Mouse (Mus musculus) limb, embryonic 12.5 days (tissue): ENCODE data around the gene Rtp4. TPM values are rescaled to one million over a fixed set of nuclear protein-coding genes. Genes with fewer than 3 reads are reported as not detected.

ENCODE experiments used
- ATAC-seq: fragments of 200-750 bp; cut with Nextera tagmentation; 2 replicates; pipeline ENCODE4 v1.8.0; 2017; ENCODE audit warnings: low read depth, moderate TSS enrichment; ENCODE audit not compliant: insufficient number of reproducible peaks, insufficient read depth, low FRiP score, low TSS enrichment
- H3K27ac ChIP-seq: fragments of 300-500 bp; sonication (generic); 2 replicates; pipeline ENCODE4 v1.5.1; 2016; ENCODE audit warnings: mild to moderate bottlenecking, moderate library complexity
- H3K27me3 ChIP-seq: fragments of 300-500 bp; sonication (generic); 2 replicates; pipeline ENCODE4 v1.6.1; 2016; ENCODE audit warnings: mild to moderate bottlenecking, moderate library complexity
- H3K36me3 ChIP-seq: fragments of 300-500 bp; sonication (generic); 2 replicates; pipeline ENCODE4 v1.6.1; 2016; ENCODE audit warnings: mild to moderate bottlenecking, moderate library complexity
- H3K4me1 ChIP-seq: fragments of 300-500 bp; sonication (generic); replicated peaks from 2 replicates; pipeline ENCODE4 v1.6.1; 2016
- H3K4me2 ChIP-seq: fragments of 300-500 bp; sonication (generic); 2 replicates; pipeline ENCODE4 v1.6.1; 2016; ENCODE audit warnings: mild to moderate bottlenecking, moderate library complexity
- H3K4me3 ChIP-seq: fragments of 300-500 bp; sonication (generic); replicated peaks from 2 replicates; pipeline ENCODE4 v1.5.1; 2016; ENCODE audit warnings: mild to moderate bottlenecking
- H3K9ac ChIP-seq: fragments of 300-500 bp; sonication (generic); replicated peaks from 2 replicates; pipeline ENCODE4 v1.6.1; 2016; ENCODE audit warnings: mild to moderate bottlenecking, moderate library complexity
- H3K9me3 ChIP-seq: fragments of 300-500 bp; sonication (generic); 2 replicates; pipeline ENCODE4 v1.6.1; 2016; ENCODE audit warnings: mild to moderate bottlenecking, moderate library complexity
- WGBS: fragments of 180-500 bp; shearing (Covaris S2); methylation state at CpG from one replicate; pipeline ENCODE4 v1.1.7; 2016; 5-methylcytosine and 5-hydroxymethylcytosine counted together
- polyA plus RNA-seq: library from polyadenylated mRNA; unstranded; fragments of >200 nt; fragmentation: Nextera tagmentation; extraction: Ambion mirVana; gene quantifications from 2 replicates; pipeline ENCODE4 v1.2.1, GENCODE M21; 2016

Rtp4 gene
- polyA plus RNA-seq, 1 experiment from 2014 or later, result 3.1 TPM

- Histone ChIP-seq H3K4me3 (no peak overlapping the region), H3K36me3 (no peaks in the 10 kb centered on the region), H3K4me1 (no peaks in the 10 kb centered on the region), H3K9me3 (peaks cover 4% of the 10 kb centered on the region; the same call in 1 of the 2 replicates), H3K4me2 (no peak overlapping the region), H3K9ac (no peak overlapping the region), H3K27ac (no peak overlapping the region), H3K27me3 (no peaks in the 10 kb centered on the region)
- no peak for ATAC-seq
These were observed 72.4 kb downstream of the Rtp4 start for GRCm38 (mm10) chr16:23592501-23592900.

DNA sequence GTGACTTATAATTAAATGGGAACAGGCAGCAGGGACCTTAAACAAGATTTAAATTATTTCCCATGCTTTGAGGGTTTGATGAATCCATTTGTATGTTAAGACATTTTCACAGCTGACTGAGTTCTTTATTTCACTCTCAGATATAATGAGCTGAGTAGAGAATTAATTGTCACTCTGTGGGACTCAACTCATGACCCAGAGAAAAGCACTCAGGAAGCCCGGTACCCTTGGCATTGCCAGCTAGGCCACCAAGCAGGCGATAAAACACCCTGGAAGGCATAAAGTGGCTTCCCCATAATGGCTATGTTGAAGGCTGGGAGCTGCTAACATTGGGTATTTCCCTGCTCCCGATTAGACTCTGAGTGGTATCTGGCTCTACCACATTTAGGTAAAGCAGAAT lies 76.6 kb downstream of the Rtp4 start:
- WGBS, result 81% methylated on average over 3 of the region's 3 CpGs
- Histone ChIP-seq H3K4me2 (no peak overlapping the region), H3K27ac (no peak overlapping the region), H3K9ac (no peak overlapping the region), H3K4me3 (no peak overlapping the region), H3K36me3 (no peaks in the 10 kb centered on the region), H3K4me1 (no peaks in the 10 kb centered on the region), H3K9me3 (no peaks in the 10 kb centered on the region), H3K27me3 (no peaks in the 10 kb centered on the region)
- ATAC-seq, result no peak

GRCm38 (mm10) chr16:23597968-23598367 lies 77.9 kb downstream of the Rtp4 start:
- Histone ChIP-seq H3K4me2 (no peak overlapping the region), H3K9me3 (no peaks in the 10 kb centered on the region), H3K27ac (no peak overlapping the region), H3K36me3 (no peaks in the 10 kb centered on the region), H3K4me1 (no peaks in the 10 kb centered on the region), H3K4me3 (no peak overlapping the region), H3K27me3 (no peaks in the 10 kb centered on the region), H3K9ac (no peak overlapping the region)
- no peak for ATAC-seq

GRCm38 (mm10) chr16:23606220-23606619 lies 86.1 kb downstream of the Rtp4 start:
- H3K9ac ChIP-seq, result no peak overlapping the region
- no peak overlapping the region for H3K4me3 ChIP-seq
- no peaks in the 10 kb centered on the region for H3K36me3 ChIP-seq
- no peak overlapping the region for H3K4me2 ChIP-seq
- H3K27me3 ChIP-seq, result no peaks in the 10 kb centered on the region; the same call in 1 of the 2 replicates
- 84% methylated on average over 2 of the region's 2 CpGs for WGBS
- H3K27ac ChIP-seq, result no peak overlapping the region
- no peak for ATAC-seq
- no peaks in the 10 kb centered on the region for H3K9me3 ChIP-seq
- peaks cover 8% of the 10 kb centered on the region; the same call in 1 of the 2 replicates for H3K4me1 ChIP-seq

DNA sequence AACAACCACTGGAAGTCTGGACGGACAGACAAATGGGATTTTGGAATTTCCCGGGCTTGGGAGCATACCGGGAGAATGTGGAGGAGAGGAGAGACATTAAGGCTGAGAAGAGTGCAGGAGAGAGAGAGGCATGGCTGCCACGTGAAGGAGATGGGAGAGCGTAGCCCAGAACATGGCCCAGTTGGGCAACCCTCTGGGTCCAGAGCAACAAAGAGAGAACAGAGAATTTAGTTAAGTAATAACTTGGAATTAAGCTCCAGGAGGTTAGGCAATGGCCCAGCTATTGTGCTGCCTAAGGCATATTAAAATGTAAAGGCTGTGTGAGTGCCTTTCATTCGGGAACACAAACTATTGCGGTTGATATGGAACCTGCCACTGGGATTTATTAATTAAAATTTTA lies 86.6 kb downstream of the Rtp4 start:
- ATAC-seq, result no peak
- WGBS, result 83% methylated on average over 7 of the region's 7 CpGs
- no peak overlapping the region for H3K9ac ChIP-seq
- H3K4me3 ChIP-seq, result no peak overlapping the region
- no peak overlapping the region for H3K4me2 ChIP-seq
- no peaks in the 10 kb centered on the region for H3K9me3 ChIP-seq
- no peaks in the 10 kb centered on the region for H3K36me3 ChIP-seq
- peaks cover 8% of the 10 kb centered on the region; the same call in 1 of the 2 replicates for H3K4me1 ChIP-seq
- no peaks in the 10 kb centered on the region; the same call in 1 of the 2 replicates for H3K27me3 ChIP-seq
- no peak overlapping the region for H3K27ac ChIP-seq

- WGBS, result 33% methylated on average over 1 of the region's 1 CpGs
- Histone ChIP-seq H3K9me3 (no peaks in the 10 kb centered on the region), H3K9ac (no peak overlapping the region)
These were observed 87.9 kb downstream of the Rtp4 start for GRCm38 (mm10) chr16:23607911-23608410.

DNA sequence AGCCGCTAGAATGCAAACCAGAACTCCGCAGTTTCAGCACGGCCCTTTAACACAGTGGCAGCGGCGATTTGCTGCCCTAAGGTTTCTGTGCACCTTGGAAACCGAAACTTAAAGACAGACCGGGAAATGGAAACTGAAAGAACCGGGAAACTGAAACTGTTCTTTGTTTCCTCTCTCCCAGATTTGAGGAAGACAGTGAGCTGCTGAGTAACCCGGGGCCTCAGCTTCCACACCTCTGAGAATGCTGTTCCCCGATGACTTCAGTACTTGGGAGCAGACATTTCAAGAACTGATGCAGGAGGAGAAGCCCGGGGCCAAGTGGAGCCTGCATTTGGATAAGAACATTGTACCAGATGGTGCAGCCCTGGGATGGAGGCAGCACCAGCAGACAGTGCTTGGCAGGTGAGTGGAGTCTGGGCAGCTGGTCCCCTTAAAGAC lies 89.7 kb downstream of the Rtp4 start:
- no peaks in the 10 kb centered on the region for H3K36me3 ChIP-seq
- peak overlapping the region; percentile 27; the same call in 1 of the 2 replicates for H3K9ac ChIP-seq
- no peak for ATAC-seq
- H3K9me3 ChIP-seq, result no peaks in the 10 kb centered on the region
- H3K4me1 ChIP-seq, result peaks cover 8% of the 10 kb centered on the region; the same call in 1 of the 2 replicates
- peak overlapping the region; percentile 22 for H3K4me3 ChIP-seq
- 40% methylated on average over 11 of the region's 11 CpGs for WGBS
- H3K27me3 ChIP-seq, result no peaks in the 10 kb centered on the region; the same call in 1 of the 2 replicates
- peak overlapping the region; percentile 47 for H3K4me2 ChIP-seq
- 0 out of 2 replicates have a peak overlapping the region, but pooled peaks have one; percentile 8 for H3K27ac ChIP-seq

More at GRCm38 (mm10) chr16:23607911-23608410, 87.9 kb downstream of the Rtp4 start:
- Histone ChIP-seq H3K36me3 (no peaks in the 10 kb centered on the region), H3K4me1 (peaks cover 8% of the 10 kb centered on the region; the same call in 1 of the 2 replicates), H3K27me3 (no peaks in the 10 kb centered on the region; the same call in 1 of the 2 replicates), H3K4me2 (no peak overlapping the region), H3K4me3 (no peak overlapping the region), H3K27ac (no peak overlapping the region)
- no peak for ATAC-seq

DNA sequence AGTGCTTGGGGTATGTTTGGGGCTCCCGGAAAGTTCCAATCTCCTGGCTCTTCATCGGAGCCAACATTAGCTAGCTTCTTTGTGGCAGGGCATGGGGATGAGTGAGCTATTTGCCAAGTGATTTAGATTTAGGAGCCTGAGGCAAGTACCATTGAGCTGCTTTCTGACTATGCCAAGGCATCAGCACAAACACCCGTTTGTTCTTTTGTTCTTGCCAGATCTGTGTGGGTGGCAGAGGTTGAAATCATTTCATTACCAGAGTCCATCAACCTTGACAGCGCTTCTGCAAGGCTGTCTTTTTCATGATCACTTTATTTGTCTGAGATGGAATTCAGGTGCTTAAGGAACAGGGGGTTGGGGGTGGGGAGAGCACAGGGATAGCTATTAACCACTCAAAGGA lies 104.1 kb downstream of the Rtp4 start:
- no peak overlapping the region for H3K27ac ChIP-seq
- H3K9ac ChIP-seq, result no peak overlapping the region
- WGBS, result 64% methylated on average over 4 of the region's 4 CpGs
- H3K4me2 ChIP-seq, result no peak overlapping the region
- H3K27me3 ChIP-seq, result no peaks in the 10 kb centered on the region
- no peaks in the 10 kb centered on the region for H3K36me3 ChIP-seq
- H3K4me1 ChIP-seq, result no peaks in the 10 kb centered on the region
- H3K9me3 ChIP-seq, result no peaks in the 10 kb centered on the region
- no peak for ATAC-seq
- no peak overlapping the region for H3K4me3 ChIP-seq

GRCm38 (mm10) chr16:23631531-23631930 lies 111.4 kb downstream of the Rtp4 start:
- no peak overlapping the region for H3K9ac ChIP-seq
- WGBS, result 80% methylated on average over 2 of the region's 2 CpGs
- no peaks in the 10 kb centered on the region for H3K27me3 ChIP-seq
- no peak for ATAC-seq
- H3K4me3 ChIP-seq, result no peak overlapping the region
- no peak overlapping the region for H3K27ac ChIP-seq
- no peaks in the 10 kb centered on the region for H3K4me1 ChIP-seq
- no peak overlapping the region for H3K4me2 ChIP-seq
- no peaks in the 10 kb centered on the region for H3K36me3 ChIP-seq
- H3K9me3 ChIP-seq, result 0 out of 2 replicates have a peak, but pooled peaks cover 2% of the 10 kb centered on the region

GRCm38 (mm10) chr16:23632681-23633080 lies 112.6 kb downstream of the Rtp4 start:
- Histone ChIP-seq H3K9me3 (0 out of 2 replicates have a peak, but pooled peaks cover 2% of the 10 kb centered on the region), H3K36me3 (no peaks in the 10 kb centered on the region), H3K4me1 (no peaks in the 10 kb centered on the region), H3K27ac (no peak overlapping the region), H3K9ac (no peak overlapping the region), H3K4me3 (no peak overlapping the region), H3K4me2 (no peak overlapping the region), H3K27me3 (no peaks in the 10 kb centered on the region)
- no peak for ATAC-seq
- WGBS, result 79% methylated on average over 2 of the region's 2 CpGs

DNA sequence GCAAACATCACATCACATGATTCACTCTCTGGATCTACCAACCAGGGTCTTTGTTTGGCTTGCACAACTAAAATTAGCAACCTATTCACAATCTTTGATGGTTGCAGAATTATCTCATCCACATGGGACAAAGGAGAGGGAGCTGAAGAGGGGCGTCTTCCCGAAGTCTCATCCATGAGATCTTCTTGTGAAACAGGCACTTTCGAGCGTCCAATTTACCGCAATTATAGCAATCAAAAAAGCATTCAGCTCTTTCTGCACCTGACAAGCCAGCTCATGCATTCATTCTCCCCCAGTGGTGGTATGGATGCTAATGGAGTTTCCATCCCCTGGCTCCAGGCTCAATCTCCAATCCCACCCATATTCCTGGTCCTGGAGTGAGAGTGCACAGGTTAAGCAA lies 132.9 kb downstream of the Rtp4 start:
- Histone ChIP-seq H3K9me3 (no peaks in the 10 kb centered on the region), H3K4me2 (no peak overlapping the region), H3K9ac (no peak overlapping the region), H3K27me3 (no peaks in the 10 kb centered on the region), H3K36me3 (no peaks in the 10 kb centered on the region), H3K4me1 (no peaks in the 10 kb centered on the region), H3K27ac (no peak overlapping the region), H3K4me3 (no peak overlapping the region)
- 90% methylated on average over 5 of the region's 5 CpGs for WGBS
- no peak for ATAC-seq

GRCm38 (mm10) chr16:23653479-23653878 lies 133.4 kb downstream of the Rtp4 start:
- Histone ChIP-seq H3K4me1 (no peaks in the 10 kb centered on the region), H3K27ac (no peak overlapping the region), H3K4me3 (no peak overlapping the region), H3K4me2 (no peak overlapping the region), H3K9ac (no peak overlapping the region), H3K9me3 (no peaks in the 10 kb centered on the region), H3K27me3 (no peaks in the 10 kb centered on the region), H3K36me3 (no peaks in the 10 kb centered on the region)
- no peak for ATAC-seq
- WGBS, result 76% methylated on average over 4 of the region's 4 CpGs
